Mouse (Mus musculus) left cerebral cortex, postnatal 10 days (tissue): ENCODE results near the gene Pold4. TPM values are rescaled to one million over a fixed set of nuclear protein-coding genes. Genes with fewer than 3 reads are reported as not detected.

Source experiments
- DNase-seq, 2 experiments: peaks; one replicate each; pipeline ENCODE4 v3.0.0; 2021 to 2022; ENCODE audit warnings: low spot score in 2 of 2, mixed read lengths in 1 of 2; ENCODE audit errors: extremely low spot score in 1 of 2
- intact Hi-C: fragments of 180-260 bp; cut with DNase I; formaldehyde crosslinking; loops from one replicate; pipeline ENCODE4 v1.15.1; 2025
- total RNA-seq, 2 experiments: library from RNA; stranded (reverse); gene quantifications; 2 replicates each; pipeline ENCODE4 v1.2.3; 2021

Gene Pold4
- total RNA-seq, 2 experiments from 2014 or later: 12.8 to 16.2 TPM

- intact Hi-C loops: loop anchor here (5.0 kb wide), 1 partner anchor 75 kb away; the partner anchor contains the start of gene Aip
- DNase-seq: no peak
Measured at GRCm38 (mm10) chr19:4202149-4202548, 29.6 kb upstream of the Pold4 start.

- no peak for DNase-seq
- intact Hi-C loops: loop anchor here (5.0 kb wide), 1 partner anchor 76 kb away; the partner anchor contains the start of gene Aip
Measured at GRCm38 (mm10) chr19:4203148-4203547, 28.6 kb upstream of the Pold4 start.

GRCm38 (mm10) chr19:4203604-4204326 is 27.9 kb upstream of the Pold4 start:
- DNase-seq: no peak
- intact Hi-C loops: loop anchor here (5.0 kb wide), 1 partner anchor 76 kb away; the partner anchor contains the start of gene Aip

- no peak for DNase-seq
- intact Hi-C loops: loop anchor here (5.0 kb wide), 1 partner anchor 78 kb away; the partner anchor contains the start of gene Aip
Measured at GRCm38 (mm10) chr19:4204889-4205288, 26.8 kb upstream of the Pold4 start.

GRCm38 (mm10) chr19:4206971-4207370 is 24.7 kb upstream of the Pold4 start:
- peak in 1 of 2 experiments; percentile 75 for DNase-seq
- intact Hi-C loops: loop anchor here (2.0 kb wide), 1 partner anchor 22 kb away; no protein-coding TSS in a partner anchor

- intact Hi-C loops: no loop called here
- no peak for DNase-seq
Measured at GRCm38 (mm10) chr19:4208563-4208962, 23.1 kb upstream of the Pold4 start.

- intact Hi-C loops: no loop called here
- no peak for DNase-seq
Measured at GRCm38 (mm10) chr19:4211891-4212588, 19.7 kb upstream of the Pold4 start.

- intact Hi-C loops: no loop called here
Measured at GRCm38 (mm10) chr19:4213524-4213974, 18.1 kb upstream of the Pold4 start.

GRCm38 (mm10) chr19:4214071-4214770 is 17.5 kb upstream of the Pold4 start, which contains the start of the genes Clcf1 and AC109138.7:
Gene Clcf1 (plus strand): TSS chr19:4214238.
Gene AC109138.7 (plus strand): TSS chr19:4214357.
- peak in 1 of 2 experiments; percentile 61 for DNase-seq
- intact Hi-C loops: no loop called here

More at GRCm38 (mm10) chr19:4213524-4213974, 18.1 kb upstream of the Pold4 start:
- DNase-seq: no peak

GRCm38 (mm10) chr19:4214771-4215450 is 16.8 kb upstream of the Pold4 start:
- no peak for DNase-seq
- intact Hi-C loops: no loop called here

GRCm38 (mm10) chr19:4215451-4215840 is 16.3 kb upstream of the Pold4 start:
- intact Hi-C loops: no loop called here

GRCm38 (mm10) chr19:4216041-4216685 is 15.5 kb upstream of the Pold4 start:
- intact Hi-C loops: no loop called here
- peak in 1 of 2 experiments; percentile 59 for DNase-seq

More at GRCm38 (mm10) chr19:4215451-4215840, 16.3 kb upstream of the Pold4 start:
- no peak for DNase-seq

- intact Hi-C loops: no loop called here
- no peak for DNase-seq
Measured at GRCm38 (mm10) chr19:4217140-4217539, 14.6 kb upstream of the Pold4 start.

GRCm38 (mm10) chr19:4217855-4218254 is 13.8 kb upstream of the Pold4 start:
- intact Hi-C loops: no loop called here
- no peak for DNase-seq

GRCm38 (mm10) chr19:4218293-4218692 is 13.4 kb upstream of the Pold4 start:
- no peak for DNase-seq
- intact Hi-C loops: no loop called here

GRCm38 (mm10) chr19:4218784-4219183 is 12.9 kb upstream of the Pold4 start:
- intact Hi-C loops: no loop called here
- DNase-seq: no peak

- no peak for DNase-seq
- intact Hi-C loops: loop anchor here (10.0 kb wide), 3 partner anchors 115 to 275 kb away; partner anchors contain the start of gene Ndufv1
Measured at GRCm38 (mm10) chr19:4219943-4220342, 11.8 kb upstream of the Pold4 start.

GRCm38 (mm10) chr19:4220416-4220815 is 11.3 kb upstream of the Pold4 start:
- no peak for DNase-seq
- intact Hi-C loops: loop anchor here (10.0 kb wide), 3 partner anchors 116 to 276 kb away; partner anchors contain the start of gene Ndufv1
